Mouse (Mus musculus) liver, embryonic 11.5 days (tissue): ENCODE results near the gene Mettl24. TPM values are rescaled to one million over a fixed set of nuclear protein-coding genes. Genes with fewer than 3 reads are reported as not detected.

Experiments used
- ATAC-seq: fragments of 200-750 bp; cut with Nextera tagmentation; replicated peaks from 2 replicates; pipeline ENCODE4 v1.8.0; 2017; ENCODE audit warnings: moderate number of reproducible peaks, mild to moderate bottlenecking, moderate TSS enrichment, moderate library complexity; ENCODE audit not compliant: low FRiP score
- DNase-seq: peaks from one replicate; pipeline ENCODE4 v3.0.0-alpha.2; 2017; ENCODE audit warnings: low spot score
- H3K27ac ChIP-seq: fragments of 300-500 bp; sonication (generic); 2 replicates; pipeline ENCODE4 v1.5.1; 2014; ENCODE audit warnings: mild to moderate bottlenecking, low read depth, low read length, control low read depth
- H3K27me3 ChIP-seq: fragments of 300-500 bp; sonication (generic); replicated peaks from 2 replicates; pipeline ENCODE4 v1.6.1; 2014; ENCODE audit warnings: low read length, mixed read lengths; ENCODE audit not compliant: control insufficient read depth, insufficient read depth
- H3K36me3 ChIP-seq: fragments of 300-500 bp; sonication (generic); 2 replicates; pipeline ENCODE4 v1.6.1; 2014; ENCODE audit warnings: mild to moderate bottlenecking, low read length, moderate library complexity, mixed read lengths; ENCODE audit not compliant: control insufficient read depth, insufficient read depth
- H3K4me1 ChIP-seq: fragments of 300-500 bp; sonication (generic); replicated peaks from 2 replicates; pipeline ENCODE4 v1.6.1; 2014; ENCODE audit warnings: low read length, mixed read lengths; ENCODE audit not compliant: control insufficient read depth, insufficient read depth
- H3K4me2 ChIP-seq: fragments of 300-500 bp; sonication (generic); 2 replicates; pipeline ENCODE4 v1.6.1; 2014; ENCODE audit warnings: mild to moderate bottlenecking, control low read depth, moderate library complexity
- H3K4me3 ChIP-seq: fragments of 300-500 bp; sonication (generic); 2 replicates; pipeline ENCODE4 v1.5.1; 2014; ENCODE audit warnings: low read depth, low read length, control low read depth
- H3K9ac ChIP-seq: fragments of 300-500 bp; sonication (generic); 2 replicates; pipeline ENCODE4 v1.6.1; 2014; ENCODE audit warnings: low read depth, low read length, control low read depth
- H3K9me3 ChIP-seq: fragments of 300-500 bp; sonication (generic); 2 replicates; pipeline ENCODE4 v1.6.1; 2016; ENCODE audit warnings: low read length, inconsistent platforms, mixed read lengths; ENCODE audit not compliant: control insufficient read depth
- WGBS: fragments of 180-500 bp; shearing (Covaris S2); extraction: QIAGEN DNeasy Blood & Tissue Kit; methylation state at CpG from one replicate; pipeline ENCODE4 v1.1.7; 2014; 5-methylcytosine and 5-hydroxymethylcytosine counted together
- polyA plus RNA-seq: library from polyadenylated mRNA; unstranded; fragments of >200 nt; fragmentation: Nextera tagmentation; extraction: Ambion mirVana; gene quantifications from 2 replicates; pipeline ENCODE4 v1.2.1, GENCODE M21; 2014

The Mettl24 gene
- polyA plus RNA-seq, 1 experiment from 2014 or later, result 1.1 TPM

GRCm38 (mm10) chr10:40850644-40851043, 167.6 kb downstream of the Mettl24 start:
- no peak overlapping the region for H3K4me2 ChIP-seq
- no peak overlapping the region for H3K9ac ChIP-seq
- H3K36me3 ChIP-seq, result no peaks in the 10 kb centered on the region
- no peak overlapping the region for H3K4me3 ChIP-seq
- WGBS, result 86% methylated on average over 2 of the region's 2 CpGs
- no peak overlapping the region for H3K27ac ChIP-seq
- ATAC-seq (no peak), DNase-seq (no peak)
- H3K27me3 ChIP-seq, result no peaks in the 10 kb centered on the region
- no peaks in the 10 kb centered on the region for H3K4me1 ChIP-seq
- H3K9me3 ChIP-seq, result no peaks in the 10 kb centered on the region

DNA sequence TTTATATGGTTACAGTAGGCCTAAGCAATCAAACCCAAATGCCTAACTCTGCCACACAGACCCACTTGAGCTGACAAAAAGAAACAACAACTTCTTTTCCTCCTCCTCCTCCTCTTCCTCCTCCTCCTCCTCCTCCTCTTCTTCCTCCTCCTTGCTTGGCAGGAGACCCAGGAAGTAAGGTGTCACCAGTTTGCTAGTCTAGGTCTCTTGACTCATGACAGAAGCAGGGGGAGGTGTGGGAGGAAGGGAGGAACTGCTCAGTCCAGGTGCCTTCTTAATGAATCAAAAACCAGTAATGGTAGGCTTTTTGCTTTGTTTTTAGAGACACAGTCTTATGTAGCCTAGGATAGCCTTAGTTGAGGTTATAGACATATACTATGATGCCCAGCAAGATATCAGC, 168.1 kb downstream of the Mettl24 start:
- Histone ChIP-seq H3K4me3 (no peak overlapping the region), H3K4me1 (no peaks in the 10 kb centered on the region), H3K27me3 (no peaks in the 10 kb centered on the region), H3K4me2 (no peak overlapping the region), H3K27ac (no peak overlapping the region), H3K36me3 (no peaks in the 10 kb centered on the region; the same call in 1 of the 2 replicates), H3K9ac (no peak overlapping the region), H3K9me3 (no peaks in the 10 kb centered on the region)
- DNase-seq (no peak), ATAC-seq (no peak)

DNA sequence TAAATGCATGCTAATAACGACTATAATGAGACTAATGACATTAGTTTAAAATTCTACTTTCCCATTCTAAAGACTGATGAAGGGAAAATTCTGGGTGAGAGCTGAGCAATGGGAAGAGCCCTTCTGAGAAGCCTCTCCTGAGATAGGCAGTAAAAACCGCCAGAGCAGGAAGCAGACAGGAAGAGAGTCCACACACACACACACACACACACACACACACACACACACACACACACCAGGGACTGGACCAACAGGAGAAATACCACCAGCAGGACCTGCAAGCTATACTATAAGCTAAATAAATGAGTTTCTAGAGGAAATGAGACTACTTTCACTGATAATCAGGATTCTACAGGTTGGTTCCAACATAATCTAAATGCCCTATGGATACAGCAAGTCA, 172.5 kb downstream of the Mettl24 start:
- Histone ChIP-seq H3K27ac (no peak overlapping the region), H3K9me3 (no peaks in the 10 kb centered on the region), H3K4me2 (no peak overlapping the region), H3K27me3 (no peaks in the 10 kb centered on the region), H3K4me1 (no peaks in the 10 kb centered on the region), H3K36me3 (peaks cover 2% of the 10 kb centered on the region; the same call in 1 of the 2 replicates), H3K9ac (no peak overlapping the region), H3K4me3 (no peak overlapping the region)
- DNase-seq (no peak), ATAC-seq (no peak)
- 42% methylated on average over 2 of the region's 2 CpGs for WGBS

GRCm38 (mm10) chr10:40856703-40857102, 173.6 kb downstream of the Mettl24 start:
- Histone ChIP-seq H3K4me2 (no peak overlapping the region), H3K9ac (no peak overlapping the region), H3K27ac (no peak overlapping the region), H3K36me3 (peaks cover 2% of the 10 kb centered on the region; the same call in 1 of the 2 replicates), H3K27me3 (no peaks in the 10 kb centered on the region), H3K9me3 (no peaks in the 10 kb centered on the region), H3K4me1 (no peaks in the 10 kb centered on the region), H3K4me3 (no peak overlapping the region)
- 92% methylated on average over 7 of the region's 7 CpGs for whole genome bisulfite sequencing
- ATAC-seq (no peak), DNase-seq (no peak)

DNA sequence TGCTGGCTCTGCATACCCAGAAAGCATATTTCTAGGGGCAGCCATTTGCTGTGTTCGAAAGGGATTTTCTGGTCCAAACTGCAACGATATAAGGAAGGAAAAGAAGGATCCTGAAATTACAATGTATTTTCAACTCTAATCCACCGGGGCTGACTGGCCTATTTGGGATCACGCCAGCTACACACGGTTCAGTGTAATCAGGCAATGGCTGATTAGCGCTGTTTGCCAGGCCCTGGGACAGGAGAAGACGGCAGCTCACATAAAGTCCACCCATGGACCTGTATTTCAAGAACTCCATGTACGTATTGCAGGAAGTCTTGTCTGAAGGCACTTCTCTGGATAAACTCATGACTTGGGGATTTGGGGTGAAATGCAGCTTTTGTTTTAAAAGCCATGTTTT, 174.5 kb downstream of the Mettl24 start:
- DNase-seq (no peak), ATAC-seq (no peak)
- no peaks in the 10 kb centered on the region for H3K4me1 ChIP-seq
- no peaks in the 10 kb centered on the region for H3K27me3 ChIP-seq
- H3K4me3 ChIP-seq, result no peak overlapping the region
- H3K27ac ChIP-seq, result no peak overlapping the region
- H3K4me2 ChIP-seq, result no peak overlapping the region
- 86% methylated on average over 8 of the region's 8 CpGs for WGBS
- no peak overlapping the region for H3K9ac ChIP-seq
- H3K9me3 ChIP-seq, result no peaks in the 10 kb centered on the region
- peaks cover 2% of the 10 kb centered on the region; the same call in 1 of the 2 replicates for H3K36me3 ChIP-seq

Other genes starting within 250 kb of the Mettl24 start
- not detected in 2 replicates for gene Slc22a16, start 112.9 kb upstream of the Mettl24 start, polyA plus RNA-seq
- 0.21 TPM in 1 of 2 replicates, not detected in the other for gene Ddo, start 53.3 kb upstream of the Mettl24 start, polyA plus RNA-seq
- gene Cdc40, start 200.0 kb downstream of the Mettl24 start, polyA plus RNA-seq, result 33.8 and 37.1 TPM in 2 replicates
- gene Wasf1, start 200.2 kb downstream of the Mettl24 start, polyA plus RNA-seq, result 11.3 and 13.8 TPM in 2 replicates